Mouse (Mus musculus) fat pad, adult 2 months (tissue): ENCODE data around the gene Kbtbd8.

Source experiments
- DNase-seq: peaks from one replicate; pipeline ENCODE4 v3.0.0-alpha.2; 2011; ENCODE audit warnings: low read depth, low spot score; ENCODE audit errors: extremely low read depth

The Kbtbd8 gene

DNA sequence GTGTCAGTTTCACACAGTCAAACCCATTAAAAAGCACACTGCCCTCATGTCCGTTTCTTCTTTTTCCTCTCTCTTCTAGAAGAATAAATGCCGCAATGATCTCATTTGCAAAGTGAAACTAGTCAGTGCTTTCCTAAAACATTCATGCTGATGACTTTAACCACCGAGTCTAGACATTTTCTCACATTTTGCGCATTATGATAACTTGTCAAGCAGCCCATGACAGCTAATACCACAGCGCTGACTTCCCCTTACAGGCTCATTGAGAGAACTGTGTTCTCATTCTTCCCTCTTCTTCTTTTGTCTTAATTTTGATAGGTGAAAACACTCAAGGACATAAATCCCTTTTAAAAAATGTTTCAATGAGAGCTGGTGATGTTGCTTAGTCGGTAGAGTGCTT, 52.4 kb downstream of the Kbtbd8 start:
- no peak for DNase-seq

DNA sequence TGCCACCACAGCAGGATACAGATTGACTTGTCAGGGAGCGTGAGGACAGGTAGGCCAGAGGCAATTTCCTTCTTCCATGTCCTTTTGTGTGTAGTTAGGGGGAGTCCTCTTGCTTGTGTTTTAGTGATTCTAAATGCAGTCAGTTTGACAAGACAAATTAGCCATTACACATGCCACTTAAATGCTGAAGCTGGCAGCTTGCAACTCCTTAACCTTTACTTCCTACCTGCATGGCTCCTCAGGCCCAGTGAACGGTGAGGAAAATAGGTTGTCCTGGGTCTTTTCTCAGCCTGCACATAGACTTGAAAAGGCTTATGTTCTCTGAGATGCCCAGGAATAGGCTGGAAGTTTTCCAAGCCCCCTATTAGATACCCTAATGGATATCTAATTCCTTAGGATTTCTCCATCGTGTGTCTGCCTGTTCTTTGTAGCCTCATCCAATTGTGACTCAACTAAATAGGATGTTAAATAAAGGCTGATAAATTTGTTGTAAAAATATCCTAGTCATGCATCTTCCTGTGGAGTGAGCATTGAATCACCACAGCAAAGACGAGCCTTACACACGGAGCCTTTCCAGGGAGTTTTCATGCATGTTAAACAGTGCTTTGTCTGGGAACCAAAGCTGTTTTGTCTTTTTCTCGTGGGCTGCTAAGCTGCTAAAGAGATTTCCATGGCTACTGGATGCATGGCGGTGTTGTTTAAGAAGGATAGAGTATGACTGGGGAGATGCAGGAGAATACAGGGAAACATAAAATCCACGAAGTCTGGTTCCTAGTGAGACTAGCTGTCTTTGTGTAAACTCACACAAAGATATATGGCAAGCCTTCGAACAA, 57.5 kb downstream of the Kbtbd8 start:
- DNase-seq, result no peak
